Mouse (Mus musculus) brain, adult 10 weeks (tissue): ENCODE measurements around the gene Hist1h4d. TPM values are rescaled to one million over a fixed set of nuclear protein-coding genes. Genes with fewer than 3 reads are reported as not detected.

Source experiments
- polyA plus RNA-seq: library from polyadenylated mRNA; stranded (reverse); fragments of 350-450 nt; fragmentation: Illumina TruSeq; extraction: RNeasy Lipid Tissue Mini Kit (QIAGEN cat#74804); gene quantifications from one replicate; pipeline ENCODE4 v1.2.3, GENCODE M21; 2015; ENCODE audit warnings: low read depth, low replicate concordance

Gene Hist1h4d
- polyA plus RNA-seq: not detected

GRCm38 (mm10) chr13:23581408-23582218 is at the start of gene Hist1h4d:
Hist1h4d (plus strand) TSS chr13:23581598.

DNA sequence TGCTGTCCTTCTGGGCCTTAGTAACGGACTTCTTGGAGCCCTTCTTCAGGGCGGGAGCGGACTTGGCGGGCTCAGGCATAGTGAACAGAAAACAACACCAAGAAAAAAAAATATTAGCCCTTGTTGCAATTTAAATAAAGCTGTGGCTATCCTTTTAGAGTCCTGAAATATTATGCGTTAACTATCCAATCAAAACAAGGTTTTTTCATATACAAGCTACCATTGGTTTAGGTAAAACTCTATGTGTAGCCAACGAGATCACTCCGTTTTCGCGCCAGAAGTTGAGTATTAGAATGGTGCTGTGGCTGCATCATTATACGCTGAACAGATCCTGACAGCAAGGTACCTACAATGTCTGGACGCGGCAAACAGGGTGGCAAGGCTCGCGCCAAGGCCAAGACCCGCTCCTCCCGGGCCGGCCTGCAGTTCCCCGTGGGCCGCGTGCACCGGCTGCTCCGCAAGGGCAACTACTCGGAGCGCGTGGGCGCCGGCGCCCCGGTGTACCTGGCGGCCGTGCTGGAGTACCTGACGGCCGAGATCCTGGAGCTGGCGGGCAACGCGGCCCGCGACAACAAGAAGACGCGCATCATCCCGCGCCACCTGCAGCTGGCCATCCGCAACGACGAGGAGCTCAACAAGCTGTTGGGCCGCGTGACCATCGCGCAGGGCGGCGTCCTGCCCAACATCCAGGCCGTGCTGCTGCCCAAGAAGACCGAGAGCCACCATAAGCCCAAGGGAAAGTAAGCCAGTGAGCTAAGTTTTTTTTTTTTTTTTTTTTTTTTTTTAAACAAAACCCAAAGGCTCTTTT is 47.6 kb upstream of the Hist1h4d start, which contains the start of gene Hist1h2af:
Gene Hist1h2af (plus strand): TSS at position 347 of the 808 bp plus-strand sequence.

GRCm38 (mm10) chr13:23535137-23536075 is 46.0 kb upstream of the Hist1h4d start, which contains the start of gene Hist1h3g:
Hist1h3g (plus strand) TSS chr13:23535422.

GRCm38 (mm10) chr13:23542999-23543607 is 38.3 kb upstream of the Hist1h4d start, which contains the start of gene Hist1h2bh:
Hist1h2bh (minus strand) TSS chr13:23543392.

DNA sequence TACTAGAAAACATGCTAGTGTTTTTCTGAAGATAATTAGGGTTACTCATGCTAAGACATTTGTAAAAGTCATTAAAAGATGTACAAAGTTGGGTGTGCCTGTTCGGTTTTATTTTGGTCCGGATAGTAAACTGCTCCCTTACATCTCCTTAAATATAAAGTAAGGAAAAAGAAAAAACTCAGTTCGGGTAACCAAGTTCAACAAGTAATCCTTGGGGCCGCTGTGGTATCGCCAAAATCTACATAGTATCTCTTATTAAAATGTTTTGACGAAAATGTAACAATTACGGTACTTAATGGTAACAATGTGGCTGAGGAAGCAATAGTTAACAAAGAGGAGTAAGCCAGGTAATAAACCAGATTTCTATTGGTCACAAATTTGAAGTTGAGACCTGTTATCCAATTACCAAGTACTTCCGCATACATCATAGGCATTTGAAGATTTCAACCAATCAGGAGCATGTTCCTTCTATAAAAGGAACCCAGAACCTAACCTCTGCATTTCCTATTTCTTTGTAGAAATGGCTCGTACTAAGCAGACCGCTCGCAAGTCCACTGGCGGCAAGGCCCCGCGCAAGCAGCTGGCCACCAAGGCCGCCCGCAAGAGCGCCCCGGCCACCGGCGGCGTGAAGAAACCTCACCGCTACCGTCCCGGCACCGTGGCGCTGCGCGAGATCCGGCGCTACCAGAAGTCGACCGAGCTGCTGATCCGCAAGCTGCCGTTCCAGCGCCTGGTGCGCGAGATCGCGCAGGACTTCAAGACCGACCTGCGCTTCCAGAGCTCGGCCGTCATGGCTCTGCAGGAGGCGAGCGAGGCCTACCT is 37.2 kb upstream of the Hist1h4d start, which contains the start of gene Hist1h3f:
Gene Hist1h3f (plus strand): TSS at position 88 of the 822 bp plus-strand sequence.

DNA sequence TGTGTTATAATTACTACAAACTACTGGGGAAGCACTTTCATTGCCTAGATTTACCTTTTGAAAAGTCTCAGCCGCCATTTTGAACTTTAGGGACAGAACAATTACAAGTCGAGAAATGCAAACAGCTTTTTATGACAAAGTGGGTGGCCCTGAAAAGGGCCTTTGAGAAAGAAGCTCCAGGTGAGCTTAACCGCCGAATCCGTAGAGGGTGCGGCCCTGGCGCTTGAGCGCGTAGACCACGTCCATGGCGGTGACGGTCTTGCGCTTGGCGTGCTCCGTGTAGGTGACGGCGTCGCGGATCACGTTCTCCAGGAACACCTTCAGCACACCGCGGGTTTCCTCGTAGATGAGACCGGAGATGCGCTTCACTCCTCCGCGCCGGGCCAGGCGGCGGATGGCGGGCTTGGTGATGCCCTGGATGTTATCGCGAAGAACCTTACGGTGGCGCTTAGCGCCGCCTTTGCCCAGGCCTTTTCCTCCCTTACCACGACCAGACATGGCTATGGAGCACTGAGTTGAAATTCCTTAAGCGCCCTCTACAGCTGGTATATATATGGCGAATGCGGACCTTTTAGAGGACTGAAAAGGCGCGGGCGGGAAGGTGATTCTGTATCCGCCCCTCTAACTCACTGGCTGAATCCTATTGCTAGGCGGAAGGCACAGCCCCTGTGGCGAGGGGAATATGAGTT is 30.1 kb upstream of the Hist1h4d start, which contains the start of gene Hist1h4f:
Gene Hist1h4f (minus strand): TSS at position 503 of the 689 bp plus-strand sequence.

DNA sequence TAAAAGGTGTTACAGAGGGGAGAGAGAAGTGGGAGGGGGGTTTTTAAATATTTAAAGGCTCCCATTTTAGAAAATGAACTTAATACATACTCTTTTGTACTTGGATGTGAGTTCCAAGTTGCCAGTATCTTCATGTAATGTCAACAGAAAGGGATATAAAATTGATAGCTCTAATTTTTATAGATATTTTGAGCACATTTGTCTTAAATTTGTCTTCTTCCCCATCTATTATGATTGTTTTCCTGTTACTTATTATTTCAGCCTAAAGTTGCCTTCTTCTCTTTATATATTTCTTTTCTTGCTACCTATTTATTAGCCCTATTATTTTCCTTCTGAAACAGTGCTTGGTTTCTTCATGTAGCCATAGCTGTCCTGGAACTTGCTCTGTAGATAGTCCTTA is 28.4 kb upstream of the Hist1h4d start, which contains the start of gene Hist1h1d:
Gene Hist1h1d (plus strand): TSS at position 301 of the 400 bp plus-strand sequence.

GRCm38 (mm10) chr13:23561883-23562659 is 19.3 kb upstream of the Hist1h4d start, which contains the start of gene Hist1h3e:
Hist1h3e (minus strand) TSS chr13:23562369.

DNA sequence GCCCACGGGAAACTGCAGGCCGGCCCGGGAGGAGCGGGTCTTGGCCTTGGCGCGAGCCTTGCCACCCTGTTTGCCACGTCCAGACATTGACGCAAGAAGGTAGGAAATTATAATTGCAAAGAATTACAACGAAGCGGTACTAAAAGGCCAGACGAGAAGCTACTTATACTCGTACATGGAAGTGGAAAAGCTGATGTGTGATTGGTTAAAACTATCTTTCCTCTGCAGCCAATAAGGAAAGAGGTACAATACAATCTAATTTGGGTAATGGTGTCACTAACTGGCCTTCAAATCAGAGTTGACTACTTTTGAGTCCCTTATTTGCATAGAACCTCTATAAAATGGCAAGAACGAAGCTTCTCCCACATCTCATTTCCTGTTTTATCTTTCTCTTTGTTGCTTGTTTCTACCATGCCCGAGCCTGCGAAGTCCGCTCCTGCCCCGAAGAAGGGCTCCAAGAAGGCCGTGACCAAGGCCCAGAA is 10.3 kb upstream of the Hist1h4d start, which contains the start of the genes Hist1h2ae and Hist1h2bg:
Gene Hist1h2ae (minus strand): TSS at position 199 of the 482 bp plus-strand sequence.
Gene Hist1h2bg (plus strand): TSS at position 375 of the 482 bp plus-strand sequence.

DNA sequence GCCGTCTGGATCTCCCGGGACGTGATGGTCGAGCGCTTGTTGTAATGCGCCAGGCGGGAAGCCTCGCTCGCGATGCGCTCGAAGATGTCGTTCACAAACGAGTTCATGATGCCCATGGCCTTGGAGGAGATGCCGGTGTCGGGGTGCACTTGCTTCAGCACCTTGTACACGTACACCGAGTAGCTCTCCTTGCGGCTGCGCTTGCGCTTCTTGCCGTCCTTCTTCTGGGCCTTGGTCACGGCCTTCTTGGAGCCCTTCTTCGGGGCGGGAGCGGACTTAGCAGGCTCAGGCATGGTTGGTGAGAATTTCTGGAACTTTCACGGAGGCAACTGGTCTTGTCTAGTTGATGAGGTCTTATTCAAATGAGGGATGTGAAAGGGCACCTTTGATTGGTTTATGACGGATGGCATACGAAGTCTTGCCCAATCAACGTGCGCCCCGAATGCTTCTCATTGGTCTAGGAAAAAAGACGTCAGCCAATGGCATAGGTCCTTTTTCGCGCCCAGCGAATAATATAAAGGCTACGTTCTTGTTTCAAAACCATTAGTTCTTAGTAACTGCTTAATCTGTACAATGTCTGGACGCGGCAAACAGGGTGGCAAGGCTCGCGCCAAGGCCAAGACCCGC is 7.4 kb upstream of the Hist1h4d start, which contains the start of the genes Hist1h2bf and Hist1h2ad:
Gene Hist1h2bf (minus strand): TSS at position 299 of the 627 bp plus-strand sequence.
Gene Hist1h2ad (plus strand): TSS at position 484 of the 627 bp plus-strand sequence.

DNA sequence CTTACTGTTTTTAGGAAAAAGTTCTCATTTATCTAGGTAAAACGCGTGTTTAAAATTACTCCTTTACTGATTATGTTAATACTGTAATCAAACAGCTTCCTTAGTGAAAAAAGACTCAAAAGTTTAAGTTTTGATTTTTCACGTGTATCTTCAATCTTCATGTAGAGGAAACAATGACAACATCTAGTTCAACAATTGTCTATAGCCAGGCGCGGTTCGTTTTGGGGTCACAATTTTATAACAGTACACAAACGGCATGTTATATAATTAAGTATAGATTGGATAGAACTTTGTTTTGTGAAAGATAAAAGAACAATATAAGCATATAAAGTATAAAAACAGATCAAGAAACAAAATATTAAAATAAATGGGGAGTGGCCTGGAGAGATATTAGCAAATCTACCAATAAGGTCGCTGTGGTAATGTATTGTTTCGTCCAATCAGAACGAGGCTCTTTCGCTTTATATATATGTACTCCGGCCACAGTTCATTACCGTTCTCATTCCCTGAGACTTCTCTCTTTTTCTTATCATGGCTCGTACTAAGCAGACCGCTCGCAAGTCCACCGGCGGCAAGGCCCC is 6.0 kb upstream of the Hist1h4d start, which contains the start of gene Hist1h3d:
Gene Hist1h3d (plus strand): TSS at position 493 of the 581 bp plus-strand sequence.

GRCm38 (mm10) chr13:23620733-23621531 is 39.5 kb downstream of the Hist1h4d start, which contains the start of gene Hist1h2be:
Hist1h2be (minus strand) TSS chr13:23621124.

GRCm38 (mm10) chr13:23622175-23622671 is 40.8 kb downstream of the Hist1h4d start, which contains the start of gene Hist1h1e:
Hist1h1e (minus strand) TSS chr13:23622558.

